Mouse (Mus musculus) myocyte (in vitro differentiated cells): Measurements from ENCODE around the gene Otof.

Experiments
- CEBPB ChIP-seq: IDR thresholded peaks from 2 replicates; pipeline ENCODE4 v1.6.1; 2011; ENCODE audit warnings: mild to moderate bottlenecking, moderate library complexity; ENCODE audit not compliant: poor library complexity, insufficient read depth, severe bottlenecking
- E2F4 ChIP-seq: IDR thresholded peaks from one replicate; pipeline ENCODE4 v1.6.1; 2011; ENCODE audit warnings: mild to moderate bottlenecking, control low read depth, moderate library complexity; ENCODE audit not compliant: insufficient read depth
- MAX ChIP-seq: IDR thresholded peaks from one replicate; pipeline ENCODE4 v1.6.1; 2011; ENCODE audit warnings: low read depth, mild to moderate bottlenecking, control low read depth
- MYOD1 ChIP-seq, 3 experiments: IDR thresholded peaks; one replicate each; pipeline ENCODE4 v1.6.1; 2011; ENCODE audit warnings: control low read depth in 2 of 3, low read depth in 2 of 3, mild to moderate bottlenecking in 2 of 3, moderate library complexity in 1 of 3; ENCODE audit not compliant: insufficient read length in 2 of 3, control insufficient read depth in 1 of 3
- MYOG ChIP-seq, 3 experiments: IDR thresholded peaks; one replicate each; pipeline ENCODE4 v1.6.1; 2011; ENCODE audit warnings: control low read depth in 2 of 3, low read depth in 2 of 3, mild to moderate bottlenecking in 2 of 3; ENCODE audit not compliant: insufficient read length in 2 of 3, control insufficient read depth in 1 of 3, insufficient read depth in 1 of 3
- POLR2A ChIP-seq: IDR thresholded peaks from one replicate; pipeline ENCODE4 v1.6.1; 2011; ENCODE audit warnings: low read depth, mild to moderate bottlenecking, control low read depth, moderate library complexity; ENCODE audit not compliant: insufficient read length
- POLR2AphosphoS2 ChIP-seq: IDR thresholded peaks from one replicate; pipeline ENCODE4 v1.6.1; 2011; ENCODE audit warnings: low read depth, control low read depth; ENCODE audit not compliant: insufficient read length
- TCF12 ChIP-seq: IDR thresholded peaks from one replicate; pipeline ENCODE4 v1.6.1; 2011; ENCODE audit warnings: mild to moderate bottlenecking, control low read depth; ENCODE audit not compliant: poor library complexity, insufficient read depth, severe bottlenecking
- USF1 ChIP-seq: IDR thresholded peaks from one replicate; pipeline ENCODE4 v1.6.1; 2011; ENCODE audit warnings: low read depth, mild to moderate bottlenecking, control low read depth, moderate library complexity

GRCm38 (mm10) chr5:30461821-30462220 is at the start of gene Otof:
- TF ChIP-seq CEBPB (no peak), POLR2AphosphoS2 (no peak), POLR2A (no peak), MYOD1 (IDR thresholded peaks at IDR 0.05; ENCODE audit: control insufficient read depth in 1 of 3, insufficient read length in 2 of 3, low read depth in 2 of 3) (no peak), MAX (no peak), USF1 (no peak), E2F4 (no peak), TCF12 (no peak), MYOG (IDR thresholded peaks at IDR 0.05; ENCODE audit: control insufficient read depth in 1 of 3, insufficient read depth in 1 of 3, insufficient read length in 2 of 3, low read depth in 2 of 3) (no peak)
